Mouse (Mus musculus) cerebellum, postnatal 36 days (tissue): ENCODE data around the gene Cep250.

Experiments
- DNase-seq, 2 experiments: peaks; one replicate each; pipeline ENCODE4 v3.0.0; 2021 to 2022; ENCODE audit warnings: mixed read lengths in 2 of 2

Cep250 gene

GRCm38 (mm10) chr2:155973348-155973747, 17.1 kb downstream of the Cep250 start:
- DNase-seq, result no peak

DNA sequence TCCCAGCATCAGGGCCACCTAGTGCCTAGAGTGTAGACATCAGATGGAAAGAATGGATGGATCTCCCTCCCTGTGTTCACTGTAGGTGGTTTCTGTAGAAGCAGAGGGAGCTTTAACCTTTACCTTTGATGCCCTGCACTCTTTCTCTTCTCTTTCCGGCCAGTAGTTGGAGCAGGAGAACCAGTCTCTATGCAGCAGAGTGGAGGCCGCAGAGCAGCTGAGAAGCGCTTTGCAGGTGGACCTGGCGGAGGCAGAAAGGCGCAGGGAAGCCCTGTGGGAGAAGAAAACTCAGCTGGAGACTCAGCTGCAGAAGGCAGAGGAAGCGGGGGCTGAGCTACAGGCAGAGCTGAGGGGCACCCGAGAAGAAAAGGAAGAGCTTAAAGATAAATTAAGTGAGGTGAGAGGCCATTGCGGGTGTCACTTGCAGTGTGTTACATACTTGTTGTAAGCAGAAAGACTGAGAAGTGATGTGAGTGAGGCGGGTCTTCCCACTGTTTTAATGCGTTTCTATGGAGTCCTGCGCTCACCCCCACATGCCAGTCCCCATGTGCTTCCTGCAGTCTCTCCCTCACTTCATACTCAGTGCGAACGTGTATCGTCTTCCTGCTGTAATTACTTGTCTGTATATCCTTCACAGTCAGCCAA, 18.0 kb downstream of the Cep250 start:
- no peak for DNase-seq

DNA sequence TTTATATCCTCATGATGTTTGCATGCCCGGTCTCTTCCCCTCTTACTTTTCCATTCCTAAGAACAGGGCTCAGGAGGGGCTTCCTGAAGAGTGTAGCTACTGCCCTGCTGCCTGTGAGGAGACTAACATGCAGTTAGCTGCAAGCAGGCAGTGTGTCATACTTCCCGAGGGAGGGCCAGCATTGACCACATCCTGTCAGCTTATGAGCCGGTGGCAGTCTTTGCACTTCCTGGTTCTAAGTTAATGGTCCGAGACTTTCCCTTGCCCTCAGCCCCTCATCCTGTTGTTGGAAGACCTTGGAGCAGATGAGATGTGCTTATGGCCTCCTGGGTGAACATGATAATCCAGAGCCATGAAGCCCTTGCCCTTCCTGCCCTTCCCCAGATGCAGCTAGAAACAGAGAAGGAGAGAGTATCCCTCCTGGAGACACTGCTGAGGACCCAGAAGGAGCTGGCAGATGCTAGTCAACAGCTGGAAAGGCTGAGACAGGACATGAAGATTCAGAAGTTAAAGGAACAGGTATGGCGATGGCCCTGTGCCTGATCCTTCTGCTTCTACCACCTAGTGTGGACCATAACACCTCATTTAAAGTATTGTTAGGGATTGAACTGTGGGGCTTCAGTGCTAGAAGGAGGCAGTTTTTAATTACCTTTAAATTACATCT, 23.2 kb downstream of the Cep250 start:
- DNase-seq, result no peak

GRCm38 (mm10) chr2:155985776-155986175, 29.5 kb downstream of the Cep250 start:
- DNase-seq, result no peak

- DNase-seq, result no peak
These were observed 30.9 kb downstream of the Cep250 start for GRCm38 (mm10) chr2:155987131-155987530.

- peak; percentile 66 to 72 for DNase-seq
These were observed 32.8 kb downstream of the Cep250 start for GRCm38 (mm10) chr2:155989085-155989484.

- peak in 1 of 2 experiments; percentile 25 for DNase-seq
These were observed 34.9 kb downstream of the Cep250 start for GRCm38 (mm10) chr2:155991151-155991550.

GRCm38 (mm10) chr2:155991863-155992321, 35.6 kb downstream of the Cep250 start:
- DNase-seq, result peak; percentile 97 to 98

DNA sequence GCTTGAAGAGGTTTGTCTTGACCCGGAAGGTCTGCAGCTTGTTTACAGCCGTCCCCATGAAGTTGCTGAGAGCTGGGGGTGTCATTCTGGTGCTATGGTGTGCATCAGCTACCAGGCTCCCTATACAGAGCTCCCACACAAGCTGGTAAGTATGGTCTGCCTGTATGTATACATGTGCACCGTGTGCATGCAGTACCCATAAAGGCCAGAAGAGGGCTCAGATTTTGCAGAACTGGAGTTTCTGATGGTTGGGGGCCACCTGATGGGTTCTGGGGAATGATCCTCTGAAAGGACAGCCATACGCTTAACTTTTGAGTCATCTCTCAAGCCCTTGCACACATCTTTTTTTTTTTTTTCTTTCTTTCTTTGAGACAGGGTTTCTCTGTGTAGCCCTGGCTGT, 49.1 kb downstream of the Cep250 start:
- DNase-seq, result no peak

- DNase-seq, result peak; percentile 96 to 98
These were observed 51.8 kb downstream of the Cep250 start, which contains the start of the genes 6430550D23Rik and Ergic3 for GRCm38 (mm10) chr2:156007888-156008532. Gene 6430550D23Rik (minus strand): TSS chr2:156007977. Gene Ergic3 (plus strand): TSS chr2:156008045.

DNA sequence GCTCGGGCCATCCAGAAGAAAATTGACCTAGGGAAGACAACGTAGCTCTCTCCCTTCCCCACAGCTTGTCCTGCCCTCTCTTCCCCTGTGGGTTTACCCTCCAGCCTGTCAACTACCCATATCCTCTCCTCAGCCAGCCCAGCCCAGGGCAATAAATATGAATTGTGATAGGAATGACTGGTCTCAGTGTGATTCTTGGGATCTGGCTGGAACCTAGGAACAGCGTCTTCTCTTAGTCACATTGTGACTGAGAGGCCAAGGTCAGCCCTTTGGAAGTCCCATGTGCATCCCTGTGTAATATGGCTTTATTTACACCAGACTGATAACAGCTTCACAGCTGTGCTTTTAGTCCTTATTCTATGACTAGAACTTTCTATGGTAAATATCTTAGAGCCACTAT, 61.8 kb downstream of the Cep250 start:
- DNase-seq, result no peak

DNA sequence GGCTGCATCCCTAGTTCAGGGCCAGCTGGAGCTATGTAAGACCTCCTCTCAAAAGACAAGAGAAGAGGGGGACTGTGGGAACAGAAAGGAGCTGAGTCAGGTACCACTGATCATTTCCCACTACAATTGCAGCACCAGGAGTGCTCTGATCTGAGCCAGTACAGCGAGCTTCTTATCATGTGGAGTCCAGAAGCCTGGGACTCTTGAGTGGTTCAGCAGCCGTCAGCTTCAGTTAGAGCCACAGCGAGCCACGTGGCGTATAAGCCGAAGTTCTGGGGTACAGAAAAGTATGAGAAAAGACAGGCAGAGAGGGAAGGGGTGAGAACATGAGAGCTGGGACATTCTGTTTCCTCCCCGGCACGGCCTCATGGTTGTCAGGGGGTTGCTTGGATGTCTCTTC, 65.0 kb downstream of the Cep250 start:
- no peak for DNase-seq

DNA sequence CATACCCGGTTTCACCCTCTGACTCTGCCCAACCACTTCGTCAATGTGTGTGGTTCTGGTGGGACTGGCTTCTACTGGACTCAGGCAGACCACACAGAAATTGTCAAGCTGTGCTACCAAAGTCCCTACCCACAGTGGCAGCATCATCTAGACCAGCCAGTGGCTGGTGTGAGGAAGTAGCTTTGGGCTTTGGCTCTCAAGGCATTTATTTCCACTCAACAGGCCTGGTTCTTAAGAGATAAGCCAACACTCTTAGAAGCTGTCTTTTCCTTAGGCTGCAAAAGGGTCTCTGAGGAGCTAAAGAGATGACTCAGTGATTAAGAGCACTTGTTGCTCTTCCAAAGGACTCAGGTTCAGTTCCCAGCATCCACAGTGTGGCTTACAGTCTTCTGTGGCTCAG, 65.5 kb downstream of the Cep250 start:
- DNase-seq, result no peak

DNA sequence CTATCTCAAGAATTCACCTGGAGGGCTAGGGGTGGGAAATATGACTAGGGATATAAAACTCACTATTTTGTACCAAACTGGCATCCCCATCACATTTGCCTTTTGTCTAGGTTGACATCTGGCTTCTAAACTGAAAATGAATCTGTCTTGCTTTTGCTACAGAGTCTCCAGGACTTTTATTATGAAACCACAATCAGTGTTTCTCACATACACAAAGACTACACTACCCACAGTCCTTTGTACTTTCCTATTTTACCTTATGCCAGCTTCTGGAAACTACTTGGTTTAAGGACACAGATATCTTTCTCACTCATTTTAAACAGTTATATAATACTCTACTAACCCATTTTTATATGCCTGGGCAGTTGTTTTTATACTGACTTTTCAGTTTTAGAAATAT, 69.2 kb downstream of the Cep250 start:
- no peak for DNase-seq

DNA sequence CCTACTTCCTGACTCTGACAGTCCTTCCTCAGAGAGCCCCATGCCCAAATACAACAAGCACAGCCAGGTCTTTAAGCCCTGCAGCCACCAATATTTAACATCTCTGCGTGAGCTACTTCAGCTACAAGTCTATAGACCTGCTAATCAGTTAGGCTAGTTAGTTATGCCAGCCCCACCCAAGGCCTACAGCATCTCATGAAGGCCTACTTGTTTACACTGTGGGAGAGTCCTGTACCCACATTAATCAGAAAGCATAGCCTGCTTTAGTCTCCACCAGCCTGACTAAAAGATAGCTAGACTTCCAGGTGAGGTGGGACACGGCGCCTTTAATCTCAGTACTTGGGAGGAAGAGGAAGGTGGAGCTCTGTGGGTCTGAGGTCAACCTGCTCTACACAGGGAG, 83.1 kb downstream of the Cep250 start:
- no peak for DNase-seq

GRCm38 (mm10) chr2:156042903-156043302, 86.6 kb downstream of the Cep250 start:
- no peak for DNase-seq

- no peak for DNase-seq
These were observed 91.7 kb downstream of the Cep250 start for GRCm38 (mm10) chr2:156047929-156048328.
